Mouse (Mus musculus) E14TG2a.4 (cell line): Measurements from ENCODE around the gene Plch1.
A peak's percentile ranks its signal among the peaks of the same experiment; 100 is the strongest.

Experiments
- H3K27me3 ChIP-seq: 2 replicates; pipeline ENCODE4 v1.6.1; 2014; ENCODE audit warnings: low read length, control low read depth; ENCODE audit not compliant: insufficient read depth
- H3K36me3 ChIP-seq: 2 replicates; pipeline ENCODE4 v1.6.1; 2014; ENCODE audit warnings: low read length, control low read depth; ENCODE audit not compliant: insufficient read depth
- H3K4me1 ChIP-seq: replicated peaks from 2 replicates; pipeline ENCODE4 v1.6.1; 2014; ENCODE audit warnings: low read depth, low read length, control low read depth
- H3K4me3 ChIP-seq: replicated peaks from 2 replicates; pipeline ENCODE4 v1.5.1; 2014; ENCODE audit warnings: mild to moderate bottlenecking, low read length
- H3K9me3 ChIP-seq: 2 replicates; pipeline ENCODE4 v1.6.1; 2014; ENCODE audit warnings: low read length, control low read depth
- CTCF ChIP-seq: conservative IDR thresholded peaks from 2 replicates; pipeline ENCODE4 v1.5.1; 2014; ENCODE audit warnings: low read length
- NANOG ChIP-seq: IDR thresholded peaks from 2 replicates; pipeline ENCODE4 v1.6.1; 2014; ENCODE audit warnings: borderline replicate concordance, low read length, mixed read lengths
- POU5F1 ChIP-seq: IDR thresholded peaks from 2 replicates; pipeline ENCODE4 v1.6.1; 2014; ENCODE audit warnings: low read length, borderline replicate concordance

Plch1 gene

DNA sequence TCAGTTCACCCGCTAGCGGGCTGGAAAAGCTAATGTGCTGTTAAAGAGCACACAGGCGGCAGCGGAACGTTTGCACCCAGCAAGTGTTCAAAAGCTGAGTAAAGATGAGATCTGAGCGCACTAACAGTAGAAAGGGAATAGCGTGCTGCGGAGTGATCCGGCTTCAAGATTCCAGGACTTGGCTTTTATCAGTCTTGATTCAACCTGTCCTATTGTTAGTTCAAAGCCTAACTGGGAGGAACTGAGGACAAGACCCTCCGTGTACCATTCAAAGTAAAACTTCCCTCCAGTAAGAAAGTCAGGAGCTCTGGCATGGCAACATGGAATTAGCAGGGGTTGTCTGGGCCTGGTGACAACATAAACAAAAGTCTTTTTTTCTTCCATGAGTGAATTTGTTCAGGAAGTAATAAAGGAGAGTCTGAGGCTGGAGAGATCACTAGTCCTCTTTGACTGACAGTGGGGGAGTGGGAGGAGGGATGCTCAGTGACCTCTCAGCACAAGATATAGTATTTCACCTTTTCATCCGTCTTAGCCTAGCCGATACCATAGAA, 824 bp upstream of the Plch1 start:
- H3K27me3 ChIP-seq: peaks cover 4% of the 10 kb centered on the region; the same call in 1 of the 2 replicates
- H3K9me3 ChIP-seq: no peaks in the 10 kb centered on the region
- TF ChIP-seq NANOG (no peak), POU5F1 (no peak), CTCF (no peak)
- peak overlapping the region; percentile 92 for H3K4me3 ChIP-seq
- H3K4me1 ChIP-seq: peaks cover 29% of the 10 kb centered on the region
- H3K36me3 ChIP-seq: no peaks in the 10 kb centered on the region

DNA sequence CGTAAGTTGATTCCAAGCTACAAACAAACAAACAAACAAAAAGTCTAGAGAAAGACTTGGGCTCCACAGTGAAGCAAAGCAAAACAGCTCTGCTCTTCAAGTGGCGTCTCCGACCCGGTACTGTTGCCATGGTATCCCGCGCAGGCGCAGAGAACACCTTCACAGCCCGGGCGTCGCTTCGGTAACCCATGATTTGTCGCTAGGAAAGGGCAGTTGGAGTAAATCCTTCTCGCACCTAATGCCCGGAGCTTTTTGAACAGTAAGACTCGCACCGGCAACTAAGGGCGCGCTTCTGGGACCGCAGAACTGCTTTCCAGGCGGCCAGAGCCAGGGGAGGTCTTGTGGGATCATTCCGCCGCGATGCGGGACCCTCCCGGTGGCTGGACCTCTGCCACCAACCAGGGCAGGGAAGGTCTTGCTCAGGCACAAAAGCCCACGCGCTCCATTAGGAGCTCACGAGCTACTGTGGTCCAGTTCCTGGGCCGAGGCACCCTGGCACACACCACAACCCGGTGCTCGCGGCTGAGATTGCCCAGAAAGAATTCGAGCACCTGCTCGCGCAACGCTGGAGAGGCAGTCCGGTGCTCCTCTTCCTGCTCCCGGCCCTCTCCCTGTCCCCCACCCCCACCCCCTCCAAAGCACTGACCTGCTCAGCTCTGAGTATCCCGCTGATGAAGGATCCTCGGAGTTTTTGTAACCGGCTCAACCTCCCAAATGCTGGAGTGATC, 527 bp downstream of the Plch1 start:
- Histone ChIP-seq H3K4me1 (peaks cover 19% of the 10 kb centered on the region), H3K36me3 (no peaks in the 10 kb centered on the region), H3K9me3 (no peaks in the 10 kb centered on the region), H3K27me3 (peaks cover 4% of the 10 kb centered on the region; the same call in 1 of the 2 replicates), H3K4me3 (peak overlapping the region; percentile 92)
- TF ChIP-seq NANOG (no peak), CTCF (no peak), POU5F1 (no peak)

DNA sequence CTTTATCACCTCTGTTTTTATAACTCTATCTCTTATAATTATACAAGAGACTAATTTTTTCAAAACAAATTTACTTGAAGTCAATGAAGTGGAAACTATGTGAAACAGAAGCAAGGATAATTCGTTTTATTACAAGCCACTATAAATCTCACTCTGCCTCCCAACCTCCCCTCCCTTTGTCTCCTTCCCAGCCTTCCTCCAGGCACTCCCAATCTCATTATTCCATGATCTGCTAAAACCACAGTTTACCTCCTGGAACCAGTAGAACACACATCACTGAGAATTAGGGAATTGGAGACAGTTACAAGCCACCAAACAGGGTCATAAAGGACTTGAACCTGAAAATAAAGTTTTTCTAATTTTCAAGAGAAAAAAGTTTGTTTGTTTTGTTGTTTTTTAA, 2.1 kb downstream of the Plch1 start:
- Histone ChIP-seq H3K9me3 (no peaks in the 10 kb centered on the region), H3K36me3 (no peaks in the 10 kb centered on the region), H3K4me1 (peaks cover 19% of the 10 kb centered on the region), H3K27me3 (peaks cover 4% of the 10 kb centered on the region; the same call in 1 of the 2 replicates), H3K4me3 (no peak overlapping the region)
- TF ChIP-seq POU5F1 (no peak), CTCF (no peak)

DNA sequence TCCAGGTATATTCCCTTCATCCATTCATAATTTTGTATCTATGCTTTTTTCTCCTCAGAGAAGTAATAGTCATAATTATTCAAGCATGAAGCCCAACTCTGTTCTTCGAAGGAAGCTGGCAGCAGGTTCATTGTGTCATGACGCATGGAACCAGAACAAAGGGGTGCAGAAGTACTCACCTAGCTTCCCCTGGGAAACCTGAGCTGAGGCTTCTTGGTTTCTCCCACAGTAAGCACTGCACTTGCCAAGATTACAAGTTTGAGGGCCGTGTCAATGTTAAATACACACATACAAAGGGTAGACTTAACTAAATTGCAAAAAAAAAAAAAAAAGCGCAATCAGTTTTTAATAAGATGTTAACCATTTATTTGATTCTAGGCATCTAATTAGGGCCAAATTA, 3.0 kb downstream of the Plch1 start:
- TF ChIP-seq CTCF (no peak), NANOG (no peak), POU5F1 (no peak)

DNA sequence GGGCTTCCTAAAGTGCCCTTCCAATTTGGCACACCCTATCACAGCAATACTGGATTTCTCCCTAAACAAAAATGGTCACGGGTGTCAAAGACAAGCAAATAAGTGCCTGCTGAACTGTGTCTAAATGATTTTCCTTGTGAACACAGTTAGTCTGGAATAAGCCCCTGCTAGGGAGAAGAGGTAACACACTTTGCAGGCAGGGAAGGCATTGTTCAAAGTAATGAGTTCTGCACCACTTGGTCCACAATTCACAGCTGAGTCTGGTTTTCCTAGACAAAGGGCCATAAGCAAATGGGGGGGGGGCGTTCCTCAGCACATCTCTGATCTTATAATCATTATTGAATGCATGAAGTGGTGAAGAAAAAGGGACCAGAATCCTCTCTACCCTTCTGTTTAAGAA, 3.5 kb downstream of the Plch1 start:
- no peaks in the 10 kb centered on the region for H3K36me3 ChIP-seq
- TF ChIP-seq POU5F1 (no peak), CTCF (no peak), NANOG (no peak)
- H3K9me3 ChIP-seq: no peaks in the 10 kb centered on the region
- no peaks in the 10 kb centered on the region for H3K27me3 ChIP-seq
- H3K4me3 ChIP-seq: no peak overlapping the region
- H3K4me1 ChIP-seq: peaks cover 19% of the 10 kb centered on the region

More for the DNA sequence above, 3.0 kb downstream of the Plch1 start:
- Histone ChIP-seq H3K36me3 (no peaks in the 10 kb centered on the region), H3K9me3 (no peaks in the 10 kb centered on the region), H3K27me3 (0 out of 2 replicates have a peak, but pooled peaks cover under 1% of the 10 kb centered on the region), H3K4me1 (peaks cover 19% of the 10 kb centered on the region), H3K4me3 (no peak overlapping the region)

DNA sequence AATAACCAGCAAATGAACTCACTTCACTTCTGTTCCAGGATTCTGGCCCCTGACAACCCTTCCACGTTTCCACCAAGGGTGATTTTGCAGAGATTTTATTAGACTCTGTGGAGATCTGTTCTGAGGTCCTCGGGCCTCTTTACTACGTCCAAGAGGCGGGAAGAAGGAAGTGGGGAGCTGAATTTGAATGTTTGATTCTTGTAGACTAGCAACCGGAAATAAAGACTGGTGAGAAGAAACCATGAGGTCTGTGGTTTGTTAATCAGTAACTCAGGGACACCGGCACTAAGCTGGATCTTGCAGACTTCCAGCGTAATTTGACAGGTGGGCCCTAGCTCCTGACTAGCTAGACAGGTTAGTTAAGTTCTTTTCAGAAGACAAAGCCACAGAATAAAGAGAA, 5.6 kb downstream of the Plch1 start:
- no peak for TF ChIP-seq NANOG
- no peak for TF ChIP-seq CTCF
- TF ChIP-seq POU5F1: no peak
- Histone ChIP-seq H3K9me3 (no peaks in the 10 kb centered on the region), H3K4me3 (no peak overlapping the region), H3K27me3 (no peaks in the 10 kb centered on the region), H3K4me1 (peaks cover 7% of the 10 kb centered on the region; the same call in 1 of the 2 replicates), H3K36me3 (no peaks in the 10 kb centered on the region)

DNA sequence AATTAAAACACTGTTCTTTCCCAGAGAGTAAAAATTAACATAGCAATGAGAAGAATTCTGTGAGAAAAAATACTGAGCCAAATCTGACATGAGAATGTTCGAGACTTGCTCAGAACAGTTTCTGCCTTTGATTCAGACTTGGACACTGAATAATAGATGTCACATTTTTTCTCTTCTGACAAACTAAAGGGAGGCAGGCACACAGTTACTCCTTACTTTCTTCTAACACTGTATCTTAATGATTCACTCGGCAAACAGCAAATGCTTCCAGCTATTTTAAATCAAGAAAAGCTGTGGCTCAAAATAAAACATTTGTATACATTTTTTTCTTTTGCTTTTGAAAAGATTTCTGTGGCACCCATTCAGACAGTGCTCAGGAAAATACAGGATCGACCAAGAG, 7.1 kb downstream of the Plch1 start:
- TF ChIP-seq POU5F1: no peak
- TF ChIP-seq CTCF: no peak
- TF ChIP-seq NANOG: no peak
- Histone ChIP-seq H3K4me3 (no peak overlapping the region), H3K36me3 (no peaks in the 10 kb centered on the region), H3K4me1 (no peaks in the 10 kb centered on the region), H3K27me3 (no peaks in the 10 kb centered on the region), H3K9me3 (no peaks in the 10 kb centered on the region)

DNA sequence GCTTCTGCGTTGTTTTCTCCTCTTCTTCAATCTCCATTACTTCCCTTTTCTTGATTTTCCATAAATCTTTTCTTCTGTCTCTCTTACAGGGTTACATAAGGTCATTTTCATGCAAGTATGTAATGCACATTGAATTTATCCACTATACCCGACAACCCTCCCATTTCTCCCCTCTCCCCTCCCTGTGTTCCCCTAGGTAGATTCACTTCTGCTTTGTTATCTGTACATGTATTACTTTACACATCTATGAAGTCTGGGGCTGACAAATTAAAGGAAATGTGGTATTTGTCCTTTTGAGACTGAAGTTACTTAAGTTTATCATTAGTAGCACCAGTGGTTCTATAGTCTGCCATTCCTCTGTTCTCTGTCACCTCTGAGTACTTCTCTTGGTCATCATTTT, 18.2 kb downstream of the Plch1 start:
- H3K4me1 ChIP-seq: no peaks in the 10 kb centered on the region
- TF ChIP-seq POU5F1: no peak
- TF ChIP-seq CTCF: no peak
- TF ChIP-seq NANOG: no peak
- H3K4me3 ChIP-seq: no peak overlapping the region
- H3K36me3 ChIP-seq: no peaks in the 10 kb centered on the region
- peaks cover 12% of the 10 kb centered on the region for H3K9me3 ChIP-seq
- no peaks in the 10 kb centered on the region for H3K27me3 ChIP-seq
